Mouse (Mus musculus): ENCODE results near the gene Cask.

GRCm38 (mm10) chrX:13607752-13608151, 243.4 kb downstream of the Cask start:
- no peak for TF ChIP-seq POLR2A (IDR thresholded peaks at IDR 0.05; ENCODE audit: low read depth, low read length)
- TF ChIP-seq CTCF (IDR thresholded peaks at IDR 0.05; ENCODE audit: extremely low read depth, insufficient read length, insufficient replicate concordance, low read depth, low read length), result no peak
